Mouse (Mus musculus) ES-E14 (cell line): ENCODE results near the gene Cdnf. TPM values are rescaled to one million over a fixed set of nuclear protein-coding genes. Genes with fewer than 3 reads are reported as not detected.

ENCODE experiments used
- DNase-seq: peaks from one replicate; pipeline ENCODE4 v3.0.0-alpha.2; 2013; ENCODE audit warnings: low read depth, low spot score
- H3K27ac ChIP-seq: 2 replicates; pipeline ENCODE4 v1.5.1; 2012; ENCODE audit warnings: low read depth, mild to moderate bottlenecking, low read length, moderate library complexity, mixed read lengths; ENCODE audit not compliant: poor library complexity, insufficient read depth, severe bottlenecking
- H3K36me3 ChIP-seq: 2 replicates; pipeline ENCODE4 v1.6.1; 2012; ENCODE audit warnings: mild to moderate bottlenecking, low read length, moderate library complexity, mixed read lengths; ENCODE audit not compliant: control insufficient read depth, poor library complexity, insufficient read depth, severe bottlenecking
- H3K4me1 ChIP-seq, 2 experiments: fragments of 150-350 bp in 1 of 2; sonication (generic) in 1 of 2; 2 replicates each; pipeline ENCODE4 v1.6.1; 2012; ENCODE audit warnings: low read length in 2 of 2, mild to moderate bottlenecking in 1 of 2, mixed read lengths in 1 of 2; ENCODE audit not compliant: control insufficient read depth in 2 of 2, insufficient read depth in 2 of 2, poor library complexity in 1 of 2
- H3K4me3 ChIP-seq, 2 experiments: fragments of 150-350 bp in 1 of 2; sonication (generic) in 1 of 2; 2 replicates each; pipeline ENCODE4 v1.5.1; 2012; ENCODE audit warnings: low read length in 2 of 2, low read depth in 1 of 2, mild to moderate bottlenecking in 1 of 2, mixed read lengths in 1 of 2; ENCODE audit not compliant: insufficient read depth in 1 of 2, poor library complexity in 1 of 2, severe bottlenecking in 1 of 2
- H3K9ac ChIP-seq: 2 replicates; pipeline ENCODE4 v1.6.1; 2012; ENCODE audit warnings: low read depth, mild to moderate bottlenecking, low read length, mixed read lengths; ENCODE audit not compliant: poor library complexity, insufficient read depth, severe bottlenecking
- H3K9me3 ChIP-seq: fragments of 150-350 bp; sonication (generic); 2 replicates; pipeline ENCODE4 v1.6.1; 2012; ENCODE audit warnings: low read depth, mild to moderate bottlenecking, low read length; ENCODE audit not compliant: control insufficient read depth, insufficient read depth
- CHD2 ChIP-seq: IDR thresholded peaks from 2 replicates; pipeline ENCODE4 v1.6.1; 2014; ENCODE audit warnings: mild to moderate bottlenecking, low read depth, low read length, inconsistent platforms
- HCFC1 ChIP-seq: IDR thresholded peaks from 2 replicates; pipeline ENCODE4 v1.6.1; 2012; ENCODE audit warnings: low read length, inconsistent platforms, borderline replicate concordance; ENCODE audit not compliant: insufficient read depth
- MAFK ChIP-seq: IDR thresholded peaks from 2 replicates; pipeline ENCODE4 v1.6.1; 2014; ENCODE audit warnings: mild to moderate bottlenecking, low read depth, low read length, inconsistent platforms; ENCODE audit not compliant: insufficient read depth
- ZC3H11A ChIP-seq: IDR thresholded peaks from 2 replicates; pipeline ENCODE4 v1.6.1; 2012; ENCODE audit warnings: low read depth, mild to moderate bottlenecking, inconsistent platforms, low read length, borderline replicate concordance
- ZNF384 ChIP-seq: IDR thresholded peaks from 2 replicates; pipeline ENCODE4 v1.6.1; 2012; ENCODE audit warnings: low read depth, low read length, inconsistent platforms
- in situ Hi-C, 2 experiments: fragments of 600-800 bp; cut with MboI; formaldehyde crosslinking; loops; one replicate each; pipeline ENCODE4 v1.15.1; 2025; ENCODE audit warnings: low sequenced_read_pairs in 2 of 2, inconsistent platforms in 1 of 2; ENCODE audit not compliant: unreplicated experiment in 2 of 2
- total RNA-seq: library from RNA; depleted of rRNA; stranded (reverse); fragments of 300-350 nt; gene quantifications from 2 replicates; pipeline ENCODE4 v1.2.3, GENCODE M21; 2012

The Cdnf gene
- total RNA-seq, 1 experiment = 0.58 TPM

GRCm38 (mm10) chr2:3546055-3546454, 33.2 kb downstream of the Cdnf start:
- in situ Hi-C loops = no loop called here
- Histone ChIP-seq H3K9me3 (no peaks in the 10 kb centered on the region), H3K27ac (no peak overlapping the region), H3K4me3 (no peak overlapping the region), H3K4me1 (no peaks in the 10 kb centered on the region), H3K36me3 (no peaks in the 10 kb centered on the region), H3K9ac (no peak overlapping the region)
- TF ChIP-seq ZC3H11A = no peak
- no peak for TF ChIP-seq ZNF384
- no peak for DNase-seq

GRCm38 (mm10) chr2:3546588-3546987, 33.8 kb downstream of the Cdnf start:
- DNase-seq = peak; percentile 49
- Histone ChIP-seq H3K27ac (no peak overlapping the region), H3K36me3 (no peaks in the 10 kb centered on the region), H3K9me3 (no peaks in the 10 kb centered on the region), H3K9ac (no peak overlapping the region), H3K4me1 (no peaks in the 10 kb centered on the region), H3K4me3 (no peak overlapping the region)
- in situ Hi-C loops = no loop called here
- TF ChIP-seq ZC3H11A (peak; percentile 63; the same call in 1 of the 2 replicates), ZNF384 (no peak), CHD2 (no peak), HCFC1 (no peak), MAFK (no peak)

- in situ Hi-C loops = no loop called here
- Histone ChIP-seq H3K36me3 (no peaks in the 10 kb centered on the region), H3K9me3 (no peaks in the 10 kb centered on the region), H3K27ac (no peak within 1 kb of the TSS), H3K4me3 (no peak within 1 kb of the TSS), H3K9ac (no peak within 1 kb of the TSS), H3K4me1 (no peaks in the 10 kb centered on the region)
- TF ChIP-seq ZC3H11A (no peak), ZNF384 (no peak), MAFK (no peak), CHD2 (no peak), HCFC1 (no peak)
- no peak for DNase-seq
Observed at GRCm38 (mm10) chr2:3570186-3570585, 57.4 kb downstream of the Cdnf start, which contains the start of gene Fam107b. Gene Fam107b, plus strand, starts transcription at chr2:3570488.

GRCm38 (mm10) chr2:3570606-3571005, 57.8 kb downstream of the Cdnf start:
- Histone ChIP-seq H3K36me3 (no peaks in the 10 kb centered on the region), H3K27ac (no peak overlapping the region), H3K4me1 (no peaks in the 10 kb centered on the region), H3K9ac (no peak overlapping the region), H3K4me3 (no peak overlapping the region), H3K9me3 (no peaks in the 10 kb centered on the region)
- no peak for TF ChIP-seq MAFK
- no peak for TF ChIP-seq CHD2
- no peak for TF ChIP-seq ZNF384
- no peak for DNase-seq
- in situ Hi-C loops = no loop called here

GRCm38 (mm10) chr2:3573883-3574282, 61.1 kb downstream of the Cdnf start:
- DNase-seq = no peak

More at GRCm38 (mm10) chr2:3573883-3574282, 61.1 kb downstream of the Cdnf start:
- Histone ChIP-seq H3K9ac (no peak overlapping the region), H3K36me3 (no peaks in the 10 kb centered on the region), H3K9me3 (no peaks in the 10 kb centered on the region), H3K4me1 (no peaks in the 10 kb centered on the region), H3K27ac (no peak overlapping the region), H3K4me3 (no peak overlapping the region)
- TF ChIP-seq ZNF384 (no peak), HCFC1 (no peak), ZC3H11A (no peak), MAFK (no peak), CHD2 (no peak)
- in situ Hi-C loops = no loop called here
